Mouse (Mus musculus): ENCODE measurements around the gene Hoxa3.

DNA sequence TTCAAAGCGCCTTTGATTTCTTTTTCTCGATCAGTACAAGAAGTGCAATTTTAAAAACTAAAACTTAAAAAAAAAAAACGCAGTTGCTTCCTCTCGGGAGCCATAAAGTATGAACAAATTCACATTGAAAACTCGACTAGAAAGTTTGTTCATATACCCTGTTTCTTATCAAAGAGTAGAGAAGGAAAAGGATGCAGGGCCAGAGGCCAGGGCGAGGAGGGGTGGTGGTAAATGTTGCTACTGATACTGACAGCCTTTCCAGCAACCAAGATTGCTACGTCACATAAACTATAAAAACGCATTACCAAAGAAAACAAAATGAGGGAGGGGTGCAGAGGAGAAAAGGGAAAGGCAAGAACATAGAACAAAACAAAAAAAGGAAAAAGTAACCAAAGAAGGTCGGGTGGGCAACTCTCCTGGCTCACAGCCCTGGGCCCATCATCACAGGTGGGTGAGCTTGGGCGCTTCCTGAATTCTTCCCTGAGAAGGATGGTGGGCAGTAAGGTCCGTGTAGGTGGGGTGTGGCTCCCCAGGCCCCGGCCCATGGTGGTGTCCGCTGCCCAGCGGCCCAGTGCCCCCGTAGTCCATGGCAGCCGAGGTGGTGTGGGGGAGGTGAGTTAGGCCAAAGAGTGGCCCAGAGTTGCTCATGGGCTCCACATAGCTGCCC is 43.5 kb downstream of the Hoxa3 start:
- TF ChIP-seq POLR2A (IDR thresholded peaks at IDR 0.05; ENCODE audit: extremely low read depth, insufficient read depth, low read length) (no peak), CTCF (IDR thresholded peaks at IDR 0.05; ENCODE audit: extremely low read depth, insufficient read depth, low read length) (no peak)
